Mouse (Mus musculus) layer of hippocampus, postnatal 10 days (tissue): ENCODE results near the gene 6430548M08Rik. TPM values are rescaled to one million over a fixed set of nuclear protein-coding genes. Genes with fewer than 3 reads are reported as not detected.
A peak's percentile ranks its signal among the peaks of the same experiment; 100 is the strongest.

Source experiments
- DNase-seq, 2 experiments: peaks; one replicate each; pipeline ENCODE4 v3.0.0; 2021; ENCODE audit warnings: low spot score in 2 of 2
- total RNA-seq, 2 experiments: library from RNA; stranded (reverse); gene quantifications; 2 replicates each; pipeline ENCODE4 v1.2.3; 2021

6430548M08Rik gene
- total RNA-seq, 2 experiments from 2014 or later, result 76.5 to 86.8 TPM

DNA sequence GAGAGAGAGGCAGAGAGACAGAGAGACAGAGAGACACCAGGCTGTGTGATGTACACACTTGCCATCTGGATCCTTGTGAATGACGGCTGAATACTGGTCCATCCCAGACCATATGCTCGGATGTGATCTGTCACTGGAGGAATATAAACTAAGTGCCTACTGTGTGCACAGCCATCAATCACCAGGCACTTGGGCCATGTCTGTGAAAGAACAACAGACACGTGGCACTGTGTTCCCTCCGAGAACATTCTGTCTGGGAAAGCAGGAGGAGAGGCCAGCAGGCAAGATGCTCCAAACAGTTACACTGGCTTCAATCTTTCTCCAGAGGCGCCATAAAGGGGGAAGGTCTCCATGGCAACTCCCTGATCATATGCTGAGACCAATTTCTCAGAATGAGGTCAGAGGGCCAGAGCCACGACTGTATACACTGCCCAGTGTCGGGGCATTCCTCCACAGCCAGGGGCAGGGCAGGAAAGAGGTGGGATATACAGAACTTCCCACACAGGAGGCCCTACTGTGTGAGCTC lies 66.6 kb downstream of the 6430548M08Rik start:
- no peak for DNase-seq

DNA sequence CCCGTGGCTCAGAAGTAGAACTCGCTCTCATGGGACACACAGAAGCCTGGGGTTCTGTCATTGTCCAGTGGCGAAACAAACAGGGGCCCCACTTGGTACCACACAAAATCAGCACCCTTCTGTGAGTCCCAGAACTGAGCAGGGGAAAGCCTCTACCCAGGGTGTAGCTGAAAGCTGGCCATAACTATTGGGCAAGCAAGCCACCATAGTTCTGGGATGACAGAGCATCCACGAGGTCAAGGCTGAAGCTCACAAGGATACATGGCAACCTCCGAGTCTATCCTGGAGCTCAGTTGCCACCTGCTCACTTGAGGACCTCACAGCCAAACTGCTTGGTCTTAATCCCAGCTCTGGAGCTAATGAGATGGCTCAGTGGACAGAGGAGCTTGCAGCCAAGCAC lies 67.3 kb downstream of the 6430548M08Rik start:
- no peak for DNase-seq

DNA sequence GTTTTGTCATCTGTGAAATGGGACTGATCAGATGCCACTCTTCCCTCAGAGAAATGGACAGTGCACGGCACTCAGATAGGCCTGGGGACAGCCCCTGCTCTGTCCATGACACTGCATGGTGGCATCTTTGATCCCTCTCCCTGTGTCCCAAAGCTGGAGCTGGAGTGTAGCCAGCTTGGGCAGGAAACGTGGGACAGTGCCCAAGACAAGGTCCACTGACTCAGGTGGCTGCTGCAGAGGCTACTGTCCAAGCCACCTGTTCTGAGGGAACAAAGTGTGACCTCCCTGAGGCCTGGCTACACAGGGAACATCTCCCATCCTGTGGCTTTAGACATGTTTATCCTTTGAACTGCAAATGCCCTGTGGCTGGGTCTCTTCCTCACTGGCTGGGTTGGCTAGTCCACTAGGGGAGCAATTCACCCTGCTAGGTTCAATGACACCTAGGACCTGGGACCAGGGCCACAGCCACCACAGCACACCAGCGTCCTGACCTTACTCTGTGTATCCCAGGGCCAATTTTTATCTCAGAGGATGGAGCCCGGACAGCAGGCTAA lies 68.0 kb downstream of the 6430548M08Rik start:
- no peak for DNase-seq

DNA sequence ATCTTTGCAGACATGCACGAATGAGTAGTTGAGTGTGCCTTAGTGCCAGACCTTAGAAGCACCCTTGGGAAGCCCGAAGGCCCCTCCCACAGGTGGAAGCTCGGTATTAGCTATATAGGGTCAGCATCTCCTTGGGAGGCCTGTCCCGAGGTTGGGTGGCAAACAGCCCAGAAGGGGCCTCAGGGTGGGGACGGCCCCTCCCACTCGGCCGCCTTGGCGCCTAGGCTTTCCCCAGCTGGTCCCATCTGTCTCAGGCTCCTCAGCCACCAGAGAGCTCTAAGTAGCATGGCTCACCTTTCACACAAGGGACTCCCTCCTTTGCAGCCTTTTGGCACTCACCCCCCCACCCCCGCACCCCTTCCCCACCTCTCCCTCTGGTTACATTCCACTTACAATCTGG lies 70.4 kb downstream of the 6430548M08Rik start:
- DNase-seq, result peak in 1 of 2 experiments; percentile 25

DNA sequence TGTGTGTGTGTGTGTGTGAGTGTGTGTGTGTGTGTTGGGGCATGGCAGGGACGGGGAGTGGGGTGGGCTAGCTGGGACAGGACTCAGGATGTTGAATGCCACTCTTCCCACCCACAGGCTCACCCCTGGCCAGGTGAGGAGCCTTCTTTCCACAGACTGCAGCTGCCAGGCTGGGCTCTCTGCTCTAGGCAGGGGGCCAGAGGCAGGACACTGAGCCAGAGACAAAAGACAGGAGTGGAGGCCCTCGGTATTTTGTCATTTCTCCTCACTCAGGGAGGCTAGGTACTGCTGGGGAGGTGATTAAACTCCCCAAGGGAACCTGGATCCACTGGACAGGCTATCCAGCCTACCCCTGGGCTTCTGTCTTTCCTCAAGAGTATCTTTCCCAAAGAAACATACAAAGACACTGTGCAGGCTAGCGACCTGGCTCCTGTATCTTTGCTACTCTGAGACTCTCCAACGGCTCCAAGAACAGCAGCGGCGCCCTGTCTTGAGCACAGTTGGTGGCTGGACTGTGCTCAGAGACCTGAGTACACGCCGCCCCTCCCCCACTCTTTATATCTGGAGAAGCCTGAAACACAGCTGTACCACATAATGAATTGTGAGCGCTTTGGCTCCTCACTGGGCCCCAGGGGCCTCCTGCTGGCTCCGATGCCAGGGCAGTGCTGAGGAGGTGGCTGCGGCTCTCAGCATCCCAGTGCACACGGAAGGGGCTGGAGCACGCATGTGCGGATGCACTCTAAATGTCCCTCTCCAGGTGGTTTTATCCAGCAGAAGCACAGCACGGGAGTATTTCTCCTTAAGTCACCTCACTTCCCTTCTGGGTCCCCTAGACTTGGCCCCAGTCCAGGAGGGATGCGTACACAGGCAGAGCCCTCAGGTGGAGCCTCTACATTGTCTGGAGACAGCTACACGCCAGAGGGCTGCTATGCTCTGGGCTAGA lies 71.2 kb downstream of the 6430548M08Rik start:
- DNase-seq, result peak in 1 of 2 experiments; percentile 47

DNA sequence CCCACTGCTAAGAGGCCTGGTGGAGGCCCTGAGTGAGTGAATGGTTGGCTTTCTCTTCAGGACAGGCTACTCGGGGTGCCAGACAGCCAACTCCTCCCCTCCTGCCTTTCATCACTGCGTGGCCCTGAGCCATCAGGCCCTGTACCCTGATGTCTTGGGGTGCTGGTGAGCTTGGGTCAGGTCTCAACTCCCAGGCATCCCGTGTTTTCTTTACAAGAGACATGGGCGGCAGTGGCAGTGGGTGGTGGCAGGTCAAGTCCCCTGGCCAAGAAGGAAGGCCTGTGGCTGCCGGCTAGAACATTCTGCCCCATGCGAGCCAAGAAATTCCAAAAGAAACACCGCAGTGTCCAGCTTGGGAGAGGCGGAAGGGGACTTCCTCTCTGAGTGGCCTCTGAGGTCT lies 72.5 kb downstream of the 6430548M08Rik start:
- peak in 1 of 2 experiments; percentile 49 for DNase-seq

DNA sequence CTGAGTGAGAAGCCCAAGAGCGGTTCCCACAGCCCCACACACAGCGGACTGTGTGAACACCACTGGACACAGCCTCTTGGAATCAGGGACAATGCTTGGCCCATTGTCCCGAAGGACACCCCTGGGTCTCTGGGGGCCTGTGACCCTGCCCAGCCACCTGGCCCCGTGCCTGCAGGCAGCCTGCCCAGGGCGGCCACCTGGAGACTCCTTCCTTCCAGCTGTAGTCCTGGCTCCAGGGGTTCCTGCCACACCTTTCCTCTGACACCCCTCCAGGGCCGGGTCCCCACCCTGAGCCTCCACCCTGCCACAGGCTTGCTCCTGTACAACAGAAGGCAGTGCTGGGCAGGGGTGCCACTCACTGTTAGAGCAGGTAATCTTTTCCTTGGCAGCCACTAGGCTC lies 74.6 kb downstream of the 6430548M08Rik start:
- no peak for DNase-seq

DNA sequence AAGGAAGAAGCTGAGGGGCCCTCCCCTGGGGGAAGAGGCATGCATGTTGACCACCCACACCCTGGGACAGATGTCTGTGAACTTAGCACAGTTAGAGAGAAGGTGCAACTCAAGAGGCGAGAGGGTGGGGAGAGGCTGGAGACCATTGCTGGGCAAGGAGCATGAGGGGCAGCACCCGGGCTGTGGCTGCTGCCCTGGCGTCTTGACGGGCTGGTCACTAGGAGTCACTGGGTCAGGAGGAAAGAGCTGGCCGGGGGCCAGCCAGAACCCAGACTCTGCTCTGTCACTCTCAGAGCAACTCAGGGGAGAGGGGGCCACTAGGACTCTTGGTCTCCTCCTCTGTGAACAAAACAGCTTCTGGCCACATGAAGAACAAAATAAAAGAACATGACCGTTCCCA lies 75.5 kb downstream of the 6430548M08Rik start:
- no peak for DNase-seq

DNA sequence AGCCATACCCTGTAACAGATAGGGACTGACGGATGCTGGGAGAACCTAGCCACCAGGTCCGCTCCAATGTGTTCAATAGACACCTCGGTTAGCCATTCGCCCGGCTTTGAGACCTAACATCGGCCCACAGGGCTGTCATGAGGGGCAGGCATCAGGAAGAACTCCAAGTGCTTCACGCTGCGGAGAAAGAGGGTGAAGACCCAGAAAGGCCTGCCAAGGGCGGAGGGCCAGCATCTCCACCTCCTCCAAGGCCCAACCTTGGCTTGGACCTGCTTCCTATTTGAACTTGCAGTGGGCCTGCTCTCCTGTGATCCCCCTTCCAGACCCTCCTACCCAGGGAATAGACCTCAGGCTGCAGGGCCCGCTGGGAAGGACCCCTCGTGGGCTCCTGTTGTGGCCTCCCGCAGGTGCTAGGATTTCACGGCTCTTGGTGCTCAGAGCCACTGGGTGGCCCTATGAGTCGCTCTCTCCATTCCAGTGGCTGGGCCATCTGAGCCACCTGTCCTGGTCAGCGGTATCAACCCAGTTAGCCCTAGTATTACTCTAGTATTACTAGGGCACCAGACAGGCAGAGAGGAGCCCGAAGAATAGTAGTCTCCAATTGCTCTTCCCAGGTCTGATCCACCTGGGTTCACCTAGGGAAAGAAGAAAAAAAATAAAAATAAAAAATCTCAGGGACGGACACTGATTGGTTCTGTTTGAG lies 76.3 kb downstream of the 6430548M08Rik start:
- no peak for DNase-seq

DNA sequence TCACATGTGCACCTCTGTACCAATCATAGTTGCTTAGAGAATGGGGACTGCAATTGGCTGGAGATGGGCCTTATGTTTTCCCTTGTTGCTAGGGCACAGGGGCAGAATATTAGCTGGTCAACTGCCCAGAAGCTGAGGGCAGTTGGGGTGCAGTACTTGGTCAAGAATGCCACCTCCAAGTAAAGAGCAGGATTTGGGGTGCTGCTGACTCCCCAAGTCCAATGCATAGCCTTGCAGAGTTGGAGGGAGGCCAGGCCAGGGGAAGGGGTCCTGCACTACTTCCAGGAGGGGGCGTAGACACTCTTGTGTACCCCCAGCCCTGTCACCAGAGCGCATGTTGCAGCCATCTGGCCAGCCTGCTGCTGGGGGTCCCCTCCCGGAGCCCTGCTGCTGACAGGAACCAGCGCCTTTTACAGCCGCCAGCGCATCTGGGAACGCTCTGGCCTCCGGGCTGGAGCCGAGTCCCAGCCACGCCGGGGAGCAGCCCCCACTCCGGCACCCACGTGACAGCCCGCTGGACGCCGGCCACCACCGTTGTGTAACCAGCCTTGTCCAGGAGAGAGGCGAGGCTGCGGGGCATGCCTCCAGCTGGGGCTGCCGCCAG lies 77.0 kb downstream of the 6430548M08Rik start:
- peak; percentile 86 to 91 for DNase-seq

DNA sequence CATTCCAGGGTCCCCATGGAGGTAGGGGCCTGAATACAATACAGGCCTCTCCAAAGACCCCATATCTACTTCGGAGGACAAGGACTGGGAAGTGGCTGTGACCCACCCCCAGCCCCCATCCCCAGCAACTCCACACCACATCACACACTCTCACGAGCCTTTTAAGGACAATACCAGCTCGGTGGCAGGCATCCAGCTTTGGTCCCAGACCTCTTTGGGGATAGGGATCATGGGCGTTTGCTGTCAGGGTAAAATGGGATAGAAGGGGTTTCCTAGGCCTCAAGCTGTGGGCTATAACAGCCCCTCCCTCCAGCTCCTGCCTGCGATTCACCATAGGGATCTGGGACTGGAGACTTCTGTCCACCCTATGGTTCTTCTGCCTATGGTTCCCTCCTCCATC lies 77.7 kb downstream of the 6430548M08Rik start:
- no peak for DNase-seq

DNA sequence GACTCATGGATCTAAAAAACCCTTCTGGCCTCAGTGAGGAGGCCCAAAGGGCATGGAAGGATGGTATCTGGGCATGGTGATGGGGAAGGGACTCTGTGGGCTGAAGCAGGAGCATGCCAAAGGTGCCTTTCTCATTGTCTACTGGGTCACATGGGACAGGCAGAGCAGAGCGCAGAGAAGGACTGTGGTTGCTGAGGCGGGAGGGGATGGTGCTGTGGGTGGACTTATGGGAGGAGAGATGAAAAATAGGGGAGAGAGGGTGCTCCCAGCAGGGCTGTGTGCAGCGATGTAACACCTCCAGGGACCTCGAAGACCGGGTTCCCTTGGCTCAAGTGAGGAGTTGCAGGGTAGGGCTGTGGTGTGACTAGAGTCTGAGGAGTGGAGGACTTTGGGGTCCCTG lies 78.2 kb downstream of the 6430548M08Rik start:
- no peak for DNase-seq

DNA sequence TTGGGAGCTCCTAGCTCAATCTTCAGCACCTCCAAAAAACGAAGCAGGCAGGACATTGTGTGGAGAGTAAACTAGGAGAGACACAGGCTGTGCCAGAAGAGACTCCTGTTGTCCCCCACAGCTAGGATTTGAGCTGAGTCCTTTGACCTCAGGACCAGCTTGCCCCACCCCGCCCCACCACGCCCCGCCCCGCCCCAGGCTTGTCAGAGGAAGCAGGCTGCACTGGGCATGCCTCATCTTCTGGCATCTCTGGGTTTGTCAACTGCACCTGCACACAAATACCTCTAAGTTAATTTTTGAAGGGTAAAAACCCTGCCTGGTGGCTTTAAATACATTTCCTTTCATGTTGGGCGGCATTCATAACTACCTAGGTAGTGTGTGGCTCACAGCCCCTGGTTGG lies 87.4 kb downstream of the 6430548M08Rik start:
- no peak for DNase-seq

DNA sequence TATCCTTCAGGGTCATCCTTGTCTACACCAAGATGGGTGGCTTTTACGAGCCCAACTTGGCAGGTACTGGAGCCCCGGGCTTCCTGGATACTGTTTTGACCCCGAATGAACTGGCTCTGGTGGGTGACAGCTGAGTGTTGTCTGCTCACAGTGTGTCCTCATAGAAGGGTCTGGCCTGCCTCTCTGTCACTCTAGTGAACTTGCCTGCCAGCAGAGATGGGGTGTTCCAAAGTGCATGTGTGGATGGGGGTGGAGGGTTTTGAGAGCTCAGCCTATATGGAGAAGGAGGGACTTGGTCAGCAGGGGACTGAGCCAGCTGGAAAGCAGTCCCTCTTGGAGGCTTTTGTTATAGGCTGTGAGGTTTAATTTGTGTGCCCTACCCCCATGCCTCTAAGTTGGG lies 88.6 kb downstream of the 6430548M08Rik start:
- no peak for DNase-seq

DNA sequence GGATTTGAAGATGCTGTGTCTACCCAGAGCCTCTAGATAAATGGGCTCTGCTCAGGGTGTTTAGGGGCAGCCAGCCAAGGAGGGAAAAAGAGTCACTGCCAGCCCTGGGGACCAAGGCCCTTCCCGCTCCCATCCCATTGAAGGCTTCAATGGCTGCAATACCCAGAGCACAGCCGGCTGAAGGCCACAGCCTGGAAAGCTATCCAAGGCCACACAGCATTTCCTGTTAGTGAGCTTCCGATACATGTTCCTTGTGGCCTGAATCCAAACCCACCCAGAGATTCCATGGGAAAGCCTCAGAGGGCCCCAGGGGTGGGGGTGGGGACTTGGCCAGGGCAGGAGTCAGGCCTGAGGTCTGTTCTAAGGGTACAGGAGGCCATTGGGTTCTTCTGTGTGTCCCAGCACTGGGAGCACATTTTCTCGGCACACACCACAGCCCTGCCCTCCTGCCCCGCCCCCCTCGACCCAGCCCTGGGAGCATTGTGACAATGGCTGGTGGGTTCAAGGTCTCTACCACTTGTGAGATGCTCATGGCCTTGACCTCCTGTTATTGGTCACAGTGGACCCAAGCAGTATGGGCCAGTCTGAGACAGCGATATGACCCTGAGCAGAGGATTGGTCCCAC lies 90.9 kb downstream of the 6430548M08Rik start:
- DNase-seq, result no peak

DNA sequence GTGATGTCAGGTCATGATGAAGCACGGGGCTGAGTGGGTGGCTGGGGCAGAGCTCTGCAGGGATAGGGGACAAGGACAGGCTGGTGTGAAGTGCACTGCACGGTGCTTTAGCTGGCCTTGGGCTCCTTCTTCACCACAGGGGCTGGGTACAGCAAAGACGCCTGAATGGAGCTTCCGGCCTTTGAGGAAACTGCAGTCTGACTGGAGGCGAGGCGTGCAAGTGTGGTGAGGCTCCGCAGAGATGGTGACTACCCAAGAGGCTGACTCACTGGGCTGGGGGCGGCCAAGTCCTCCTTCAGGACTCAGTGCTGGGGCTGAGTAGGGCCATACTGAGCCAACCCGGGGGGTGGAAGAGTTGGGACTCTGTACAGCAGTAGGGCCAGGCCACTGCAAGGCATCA lies 92.0 kb downstream of the 6430548M08Rik start:
- DNase-seq, result no peak

DNA sequence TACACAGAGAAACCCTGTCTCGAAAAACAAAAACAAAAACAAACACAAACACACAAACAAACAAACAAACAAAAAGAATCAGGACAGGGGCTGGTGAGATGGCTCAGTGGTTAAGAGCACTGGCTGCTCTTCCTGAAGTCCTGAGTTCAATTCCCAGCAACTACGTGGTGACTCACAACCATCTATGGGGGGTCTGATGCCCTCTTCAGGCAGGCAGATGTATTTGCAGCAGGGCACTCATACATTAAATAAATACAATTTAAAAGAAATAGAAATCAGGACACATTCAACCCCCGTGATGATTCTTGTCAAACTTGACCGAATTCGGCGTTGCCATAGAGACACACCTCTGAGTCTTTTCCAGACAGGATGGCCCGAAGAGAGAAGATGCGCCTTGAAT lies 93.4 kb downstream of the 6430548M08Rik start:
- DNase-seq, result no peak

DNA sequence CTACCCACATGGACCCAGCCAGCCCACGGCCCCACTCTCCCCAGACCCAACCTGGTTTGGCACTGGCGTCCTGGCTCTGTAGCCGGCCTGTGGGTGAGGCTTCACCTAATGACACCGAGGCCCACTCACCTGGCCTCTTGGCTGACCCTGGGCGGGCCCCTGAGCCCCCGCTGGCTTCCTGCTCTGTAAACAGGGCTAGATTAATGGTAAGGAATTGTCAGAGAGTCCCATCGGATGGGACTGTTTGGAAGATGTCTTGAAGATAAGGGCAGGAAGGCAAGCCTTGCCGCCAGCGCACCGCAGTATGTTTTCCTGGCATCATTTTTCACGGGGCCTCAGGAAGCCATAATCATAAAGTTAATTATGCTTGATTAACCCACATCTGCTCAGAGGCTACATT lies 94.2 kb downstream of the 6430548M08Rik start:
- DNase-seq, result no peak

DNA sequence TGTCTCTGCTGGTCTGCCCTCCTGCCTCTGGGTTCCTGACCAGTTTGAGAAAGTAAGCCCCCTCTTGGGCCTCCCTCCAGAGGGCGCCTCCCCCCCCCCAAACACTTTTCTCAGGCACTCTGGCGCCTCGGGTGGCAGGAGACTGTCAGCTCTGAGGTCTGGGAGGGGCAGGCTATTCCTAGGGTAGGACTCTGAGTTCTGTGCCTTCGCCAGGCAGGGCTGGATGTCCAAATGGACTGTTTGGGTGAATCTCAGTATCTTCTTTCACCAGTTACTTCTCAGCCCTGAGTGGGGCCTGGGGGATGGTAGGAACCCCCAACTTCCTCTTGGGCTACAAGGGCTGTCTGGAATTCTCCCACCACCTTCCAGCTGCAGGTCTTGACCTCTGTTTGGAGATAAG lies 97.4 kb downstream of the 6430548M08Rik start:
- no peak for DNase-seq

DNA sequence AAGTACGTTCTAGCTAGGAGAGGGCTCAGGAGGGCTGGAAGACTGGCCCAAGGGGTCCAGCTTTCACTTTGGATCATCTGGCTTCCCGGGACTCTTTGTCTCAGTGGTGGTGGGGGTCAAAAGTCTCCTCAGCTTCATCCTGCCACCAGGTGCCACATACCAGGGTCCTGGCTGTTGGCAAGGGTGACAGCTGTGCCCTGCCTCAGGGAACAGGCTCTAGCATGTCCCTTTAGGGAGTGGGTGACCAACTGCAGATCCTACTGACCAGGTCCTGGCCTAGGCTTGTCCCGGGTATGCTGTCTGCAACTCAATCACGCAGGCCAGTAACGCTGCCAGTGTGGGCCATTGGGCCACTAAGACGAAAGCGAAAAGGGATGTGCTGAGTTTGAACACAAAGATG lies 98.6 kb downstream of the 6430548M08Rik start:
- DNase-seq, result no peak

DNA sequence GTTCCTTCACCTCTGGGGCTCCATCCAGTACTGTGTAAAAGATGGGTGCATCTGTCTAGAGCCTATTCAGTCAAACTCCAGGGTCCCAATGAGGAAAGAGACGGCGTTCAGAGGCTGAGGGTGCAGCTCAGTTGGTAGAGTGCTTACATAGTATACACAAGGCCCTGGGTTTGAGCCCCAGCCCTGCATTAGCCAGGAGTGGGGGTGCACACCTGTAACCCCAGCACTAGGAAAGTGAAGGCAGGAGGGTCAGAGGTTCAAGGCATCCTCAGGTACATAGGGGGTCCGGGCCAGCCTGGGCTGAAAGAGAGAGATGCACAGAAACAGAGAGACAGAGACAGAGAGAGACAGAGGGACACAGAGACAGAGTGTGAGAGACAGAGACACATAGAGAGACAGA lies 99.3 kb downstream of the 6430548M08Rik start:
- DNase-seq, result no peak
